Mouse (Mus musculus): ENCODE data around the gene Tfec.
A peak's percentile ranks its signal among the peaks of the same experiment; 100 is the strongest.

The Tfec gene

GRCm38 (mm10) chr6:16898251-16898862 lies at the start of gene Tfec:
TSS of gene Tfec (minus strand) at chr6:16898441.
- DNase-seq, result no peak

- DNase-seq, result no peak
Observed at GRCm38 (mm10) chr6:16947837-16948236, 49.6 kb upstream of the Tfec start.

GRCm38 (mm10) chr6:16943513-16943912 lies 45.3 kb upstream of the Tfec start:
- DNase-seq, result no peak

GRCm38 (mm10) chr6:16942433-16942832 lies 44.2 kb upstream of the Tfec start:
- no peak for DNase-seq

- no peak for DNase-seq
Observed at GRCm38 (mm10) chr6:16931059-16931458, 32.8 kb upstream of the Tfec start.

- DNase-seq, result no peak
Observed at GRCm38 (mm10) chr6:16920111-16920656, 21.9 kb upstream of the Tfec start.

- no peak for DNase-seq
Observed at GRCm38 (mm10) chr6:16891819-16892218, 6.4 kb downstream of the Tfec start.

- no peak for DNase-seq
Observed at GRCm38 (mm10) chr6:16883537-16884307, 14.5 kb downstream of the Tfec start.

GRCm38 (mm10) chr6:16874021-16874542 lies 24.2 kb downstream of the Tfec start:
- peak in 1 of 2 experiments; percentile 3 for DNase-seq

GRCm38 (mm10) chr6:16870067-16870466 lies 28.2 kb downstream of the Tfec start:
- DNase-seq, result no peak

- no peak for DNase-seq
Observed at GRCm38 (mm10) chr6:16868314-16868713, 29.9 kb downstream of the Tfec start.

GRCm38 (mm10) chr6:16862753-16863508 lies 35.3 kb downstream of the Tfec start:
- DNase-seq, result no peak

- no peak for DNase-seq
Observed at GRCm38 (mm10) chr6:16862050-16862449, 36.2 kb downstream of the Tfec start.

- DNase-seq, result no peak
Observed at GRCm38 (mm10) chr6:16855879-16856545, 42.2 kb downstream of the Tfec start.

- no peak for DNase-seq
Observed at GRCm38 (mm10) chr6:16854977-16855376, 43.3 kb downstream of the Tfec start.

GRCm38 (mm10) chr6:16846521-16846920 lies 51.7 kb downstream of the Tfec start:
- no peak for DNase-seq

GRCm38 (mm10) chr6:16835631-16836030 lies 62.6 kb downstream of the Tfec start:
- DNase-seq, result no peak

- DNase-seq, result no peak
Observed at GRCm38 (mm10) chr6:16828304-16828703, 69.9 kb downstream of the Tfec start.

GRCm38 (mm10) chr6:16821985-16822384 lies 76.3 kb downstream of the Tfec start:
- DNase-seq, result no peak

- DNase-seq, result no peak
Observed at GRCm38 (mm10) chr6:16806302-16806701, 91.9 kb downstream of the Tfec start.

- peak; percentile 49 to 50 for DNase-seq
Observed at GRCm38 (mm10) chr6:16797669-16798068, 100.6 kb downstream of the Tfec start.

GRCm38 (mm10) chr6:16796914-16797313 lies 101.3 kb downstream of the Tfec start:
- DNase-seq, result no peak

GRCm38 (mm10) chr6:16794036-16794435 lies 104.2 kb downstream of the Tfec start:
- no peak for DNase-seq
